Mouse (Mus musculus) midbrain, embryonic 15.5 days (tissue): ENCODE measurements at regions not wholly inside any gene's neighbourhood (a gene's known extent, or its start where the extent isn't known, plus 50 kb on each side); places are given as distances from the start of the nearest gene placed in this dataset.

Experiments
- ATAC-seq: fragments of 200-750 bp; cut with Nextera tagmentation; replicated peaks from 2 replicates; pipeline ENCODE4 v1.8.0; 2017; ENCODE audit warnings: moderate TSS enrichment
- H3K27ac ChIP-seq: fragments of 300-500 bp; sonication (generic); 2 replicates; pipeline ENCODE4 v1.5.1; 2015; ENCODE audit warnings: mild to moderate bottlenecking, inconsistent platforms
- H3K27me3 ChIP-seq: fragments of 300-500 bp; sonication (generic); replicated peaks from 2 replicates; pipeline ENCODE4 v1.6.1; 2015; ENCODE audit warnings: inconsistent platforms
- H3K36me3 ChIP-seq: fragments of 300-500 bp; sonication (generic); replicated peaks from 2 replicates; pipeline ENCODE4 v1.6.1; 2015; ENCODE audit warnings: inconsistent platforms
- H3K4me1 ChIP-seq: fragments of 300-500 bp; sonication (generic); 2 replicates; pipeline ENCODE4 v1.6.1; 2015; ENCODE audit warnings: inconsistent platforms
- H3K4me2 ChIP-seq: fragments of 300-500 bp; sonication (generic); 2 replicates; pipeline ENCODE4 v1.6.1; 2015; ENCODE audit warnings: inconsistent platforms, mild to moderate bottlenecking, moderate library complexity
- H3K4me3 ChIP-seq: fragments of 300-500 bp; sonication (generic); 2 replicates; pipeline ENCODE4 v1.5.1; 2015; ENCODE audit warnings: mild to moderate bottlenecking, inconsistent platforms
- H3K9ac ChIP-seq: fragments of 300-500 bp; sonication (generic); 2 replicates; pipeline ENCODE4 v1.6.1; 2015; ENCODE audit warnings: mild to moderate bottlenecking, inconsistent platforms
- H3K9me3 ChIP-seq: fragments of 300-500 bp; sonication (generic); 2 replicates; pipeline ENCODE4 v1.6.1; 2016; ENCODE audit warnings: inconsistent platforms
- WGBS: fragments of 180-500 bp; shearing (Covaris S2); methylation state at CpG from one replicate; pipeline ENCODE4 v1.1.7; 2015; ENCODE audit warnings: mixed read lengths; 5-methylcytosine and 5-hydroxymethylcytosine counted together

DNA sequence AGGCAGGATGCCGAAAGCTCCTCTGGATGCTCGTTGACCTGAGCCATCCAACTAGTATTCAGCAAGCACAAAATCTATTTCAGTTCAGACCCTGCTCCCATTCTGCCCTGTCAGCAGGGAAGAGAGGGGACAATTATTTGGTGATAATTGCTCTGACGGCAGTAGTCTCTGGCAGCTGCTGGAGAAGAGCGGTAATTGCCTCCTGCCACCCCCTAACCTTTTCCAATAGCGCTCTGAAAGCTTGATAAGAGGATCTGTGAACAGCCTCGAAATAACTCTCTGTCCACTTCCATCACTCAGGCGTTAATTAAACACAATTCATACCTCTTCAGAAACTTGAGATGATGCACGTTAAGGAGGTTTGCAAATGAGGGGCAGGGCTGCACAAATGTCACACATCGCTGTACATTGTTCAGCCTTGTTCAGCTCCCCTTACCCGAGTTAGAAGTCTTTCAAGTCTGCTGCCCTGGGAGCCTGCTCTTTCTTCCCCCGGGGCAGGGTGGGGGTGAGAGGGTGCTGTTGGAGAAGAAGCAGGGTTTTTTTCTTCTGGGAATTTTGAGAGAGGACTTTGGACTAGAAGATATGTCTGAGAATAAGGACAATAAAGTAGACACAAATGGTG lies 182.2 kb upstream of the Map3k1 start:
- H3K4me2 ChIP-seq, result no peak overlapping the region
- 0 out of 2 replicates have a peak overlapping the region, but pooled peaks have one; percentile 37 for H3K27ac ChIP-seq
- H3K4me1 ChIP-seq, result peaks cover 7% of the 10 kb centered on the region; the same call in 1 of the 2 replicates
- H3K4me3 ChIP-seq, result no peak overlapping the region
- H3K9ac ChIP-seq, result no peak overlapping the region
- 17% methylated on average over 11 of the region's 11 CpGs for WGBS
- H3K27me3 ChIP-seq, result no peaks in the 10 kb centered on the region
- no peaks in the 10 kb centered on the region for H3K9me3 ChIP-seq
- no peaks in the 10 kb centered on the region for H3K36me3 ChIP-seq
- peak; percentile 65; the same call in 1 of the 2 replicates for ATAC-seq

GRCm38 (mm10) chr13:111992075-111992847 lies 183.5 kb upstream of the Map3k1 start:
- no peak for ATAC-seq
- no peak overlapping the region for H3K27ac ChIP-seq
- no peak overlapping the region for H3K4me3 ChIP-seq
- WGBS, result 79% methylated on average over 9 of the region's 9 CpGs
- H3K9me3 ChIP-seq, result no peaks in the 10 kb centered on the region
- H3K36me3 ChIP-seq, result no peaks in the 10 kb centered on the region
- H3K4me1 ChIP-seq, result peaks cover 16% of the 10 kb centered on the region
- H3K27me3 ChIP-seq, result no peaks in the 10 kb centered on the region
- H3K4me2 ChIP-seq, result no peak overlapping the region
- no peak overlapping the region for H3K9ac ChIP-seq

DNA sequence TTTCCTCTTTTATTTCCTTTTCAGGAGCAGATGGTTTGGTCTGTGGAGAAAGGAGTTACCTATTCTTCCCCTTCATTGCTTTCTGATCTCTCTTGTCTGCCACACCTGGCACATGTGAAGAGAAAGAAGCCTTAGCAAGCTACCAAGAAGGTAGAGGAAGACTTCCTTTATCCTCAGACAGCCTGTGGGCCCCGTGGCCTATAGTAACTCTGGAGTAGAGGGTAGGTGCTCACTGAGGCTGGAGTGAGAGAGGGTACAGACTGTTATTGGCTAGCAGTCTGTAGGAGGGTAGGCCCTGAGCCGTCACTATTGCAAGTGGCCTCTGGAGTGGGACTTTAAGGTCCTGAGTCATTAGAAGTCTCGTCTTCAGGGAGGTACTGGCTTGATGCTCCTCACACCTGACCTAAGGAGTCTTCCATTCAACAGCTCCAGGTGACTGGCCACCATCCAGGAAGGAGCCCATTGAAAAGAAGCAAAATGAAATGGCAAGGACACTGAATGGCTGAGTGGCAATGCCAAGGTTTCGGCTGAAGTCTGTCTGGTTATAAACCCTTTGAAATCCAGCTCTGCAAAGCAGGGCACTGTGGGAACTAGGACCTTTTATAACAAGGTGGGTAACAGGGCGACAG lies 186.2 kb upstream of the Map3k1 start:
- WGBS, result 88% methylated on average over 5 of the region's 5 CpGs
- no peak overlapping the region for H3K4me2 ChIP-seq
- no peaks in the 10 kb centered on the region for H3K27me3 ChIP-seq
- H3K4me3 ChIP-seq, result no peak overlapping the region
- no peaks in the 10 kb centered on the region for H3K9me3 ChIP-seq
- no peak for ATAC-seq
- no peaks in the 10 kb centered on the region for H3K36me3 ChIP-seq
- H3K27ac ChIP-seq, result no peak overlapping the region
- peaks cover 16% of the 10 kb centered on the region for H3K4me1 ChIP-seq
- H3K9ac ChIP-seq, result no peak overlapping the region

GRCm38 (mm10) chr13:111995716-111996115 lies 186.9 kb upstream of the Map3k1 start:
- no peak overlapping the region for H3K4me2 ChIP-seq
- H3K27ac ChIP-seq, result no peak overlapping the region
- peaks cover 20% of the 10 kb centered on the region for H3K4me1 ChIP-seq
- 82% methylated on average over 6 of the region's 6 CpGs for WGBS
- no peak for ATAC-seq
- no peaks in the 10 kb centered on the region for H3K9me3 ChIP-seq
- H3K4me3 ChIP-seq, result no peak overlapping the region
- H3K27me3 ChIP-seq, result no peaks in the 10 kb centered on the region
- H3K9ac ChIP-seq, result no peak overlapping the region
- no peaks in the 10 kb centered on the region for H3K36me3 ChIP-seq

- ATAC-seq, result peak; percentile 43
- H3K4me2 ChIP-seq, result no peak overlapping the region
- no peak overlapping the region for H3K27ac ChIP-seq
- H3K4me1 ChIP-seq, result peaks cover 21% of the 10 kb centered on the region
- 53% methylated on average over 11 of the region's 11 CpGs for WGBS
- no peaks in the 10 kb centered on the region for H3K36me3 ChIP-seq
- H3K9me3 ChIP-seq, result no peaks in the 10 kb centered on the region
- H3K4me3 ChIP-seq, result no peak overlapping the region
- H3K27me3 ChIP-seq, result no peaks in the 10 kb centered on the region
- H3K9ac ChIP-seq, result no peak overlapping the region
Observed at GRCm38 (mm10) chr13:111996910-111997309, 188.1 kb upstream of the Map3k1 start.

DNA sequence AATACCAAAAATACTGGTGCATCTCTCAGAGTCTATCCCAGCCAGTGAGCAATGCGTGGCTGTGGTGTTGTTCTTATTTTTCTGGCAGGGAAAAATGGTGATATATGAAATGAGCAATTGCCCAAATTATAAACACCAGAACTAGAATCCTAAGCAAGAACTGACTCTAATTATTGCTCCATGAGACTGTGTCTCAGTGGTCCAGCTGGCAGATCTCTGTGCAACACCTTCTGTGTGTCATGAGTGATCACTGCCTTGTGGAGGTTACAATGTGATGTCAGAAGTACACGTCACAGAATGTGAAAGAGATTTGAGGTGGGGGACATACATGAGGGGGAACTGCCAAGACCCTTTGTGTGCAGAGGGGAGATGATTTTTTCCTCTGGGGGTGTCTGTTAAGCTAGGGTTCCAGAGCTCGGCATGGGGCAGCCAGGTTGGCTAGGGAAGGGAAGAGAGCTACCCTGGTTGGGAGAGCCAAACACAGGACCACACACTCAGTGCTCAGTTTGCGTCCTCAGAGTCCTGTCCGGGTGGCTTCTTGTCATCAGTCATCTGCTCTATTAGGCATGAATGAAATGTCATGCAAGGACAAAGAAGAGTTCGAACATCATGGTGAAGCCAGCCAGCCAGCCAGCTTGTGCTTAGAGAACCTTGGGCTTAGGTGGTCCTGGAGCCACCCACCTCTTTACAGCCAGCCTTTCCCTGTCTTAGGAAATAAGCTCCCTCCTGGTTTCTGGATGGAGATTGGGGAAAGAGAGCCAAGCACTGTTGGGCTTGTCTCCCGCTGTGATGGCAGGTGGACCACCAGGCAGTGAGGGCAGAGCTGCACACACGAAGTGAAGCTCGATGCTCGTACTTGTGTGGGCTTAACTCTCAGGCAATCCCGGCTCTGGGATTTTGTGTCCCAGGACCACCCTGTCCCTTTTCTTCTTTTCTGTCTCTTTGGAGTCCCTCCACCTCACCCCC lies 189.5 kb upstream of the Map3k1 start:
- ATAC-seq, result no peak
- Histone ChIP-seq H3K36me3 (no peaks in the 10 kb centered on the region), H3K9ac (no peak overlapping the region), H3K27ac (no peak overlapping the region), H3K4me3 (no peak overlapping the region), H3K4me1 (peaks cover 27% of the 10 kb centered on the region), H3K4me2 (no peak overlapping the region), H3K27me3 (no peaks in the 10 kb centered on the region), H3K9me3 (no peaks in the 10 kb centered on the region)
- 77% methylated on average over 11 of the region's 11 CpGs for WGBS

- H3K9me3 ChIP-seq, result no peaks in the 10 kb centered on the region
- peaks cover 27% of the 10 kb centered on the region for H3K4me1 ChIP-seq
- H3K27ac ChIP-seq, result no peak overlapping the region
- H3K4me3 ChIP-seq, result no peak overlapping the region
- WGBS, result 90% methylated on average over 6 of the region's 6 CpGs
- no peaks in the 10 kb centered on the region for H3K27me3 ChIP-seq
- no peak overlapping the region for H3K9ac ChIP-seq
- no peaks in the 10 kb centered on the region for H3K36me3 ChIP-seq
- H3K4me2 ChIP-seq, result no peak overlapping the region
- no peak for ATAC-seq
Observed at GRCm38 (mm10) chr13:111999647-112000292, 191.0 kb upstream of the Map3k1 start.

- H3K27me3 ChIP-seq, result no peaks in the 10 kb centered on the region
- H3K9ac ChIP-seq, result no peak overlapping the region
- no peak overlapping the region for H3K27ac ChIP-seq
- no peak for ATAC-seq
- 43% methylated on average over 6 of the region's 6 CpGs for WGBS
- H3K9me3 ChIP-seq, result no peaks in the 10 kb centered on the region
- no peak overlapping the region for H3K4me2 ChIP-seq
- no peaks in the 10 kb centered on the region for H3K36me3 ChIP-seq
- peaks cover 27% of the 10 kb centered on the region for H3K4me1 ChIP-seq
- H3K4me3 ChIP-seq, result no peak overlapping the region
Observed at GRCm38 (mm10) chr13:112000293-112000665, 191.5 kb upstream of the Map3k1 start.

DNA sequence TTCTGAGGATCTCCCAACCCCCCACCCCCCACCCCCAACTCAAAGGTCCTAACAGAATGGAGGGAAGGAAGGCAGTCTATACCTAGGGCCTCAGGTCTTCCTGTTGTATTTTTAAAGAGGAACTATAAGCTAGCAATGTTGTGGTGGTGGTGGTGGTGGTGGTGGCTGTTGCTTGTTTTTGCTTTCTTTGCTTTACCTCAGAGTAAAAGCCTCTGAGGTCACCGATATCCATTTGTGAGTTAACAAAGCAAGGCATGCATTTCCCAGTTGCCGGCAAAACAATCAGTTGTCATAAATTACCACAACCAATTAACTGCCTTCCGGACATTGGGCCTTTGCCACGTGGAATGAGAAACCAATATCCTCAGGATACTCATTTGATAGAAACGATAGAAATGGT lies 191.9 kb upstream of the Map3k1 start:
- Histone ChIP-seq H3K4me2 (no peak overlapping the region), H3K36me3 (no peaks in the 10 kb centered on the region), H3K9ac (no peak overlapping the region), H3K27me3 (no peaks in the 10 kb centered on the region), H3K9me3 (no peaks in the 10 kb centered on the region), H3K4me1 (peaks cover 27% of the 10 kb centered on the region), H3K27ac (no peak overlapping the region), H3K4me3 (no peak overlapping the region)
- no peak for ATAC-seq
- WGBS, result 45% methylated on average over 5 of the region's 5 CpGs

DNA sequence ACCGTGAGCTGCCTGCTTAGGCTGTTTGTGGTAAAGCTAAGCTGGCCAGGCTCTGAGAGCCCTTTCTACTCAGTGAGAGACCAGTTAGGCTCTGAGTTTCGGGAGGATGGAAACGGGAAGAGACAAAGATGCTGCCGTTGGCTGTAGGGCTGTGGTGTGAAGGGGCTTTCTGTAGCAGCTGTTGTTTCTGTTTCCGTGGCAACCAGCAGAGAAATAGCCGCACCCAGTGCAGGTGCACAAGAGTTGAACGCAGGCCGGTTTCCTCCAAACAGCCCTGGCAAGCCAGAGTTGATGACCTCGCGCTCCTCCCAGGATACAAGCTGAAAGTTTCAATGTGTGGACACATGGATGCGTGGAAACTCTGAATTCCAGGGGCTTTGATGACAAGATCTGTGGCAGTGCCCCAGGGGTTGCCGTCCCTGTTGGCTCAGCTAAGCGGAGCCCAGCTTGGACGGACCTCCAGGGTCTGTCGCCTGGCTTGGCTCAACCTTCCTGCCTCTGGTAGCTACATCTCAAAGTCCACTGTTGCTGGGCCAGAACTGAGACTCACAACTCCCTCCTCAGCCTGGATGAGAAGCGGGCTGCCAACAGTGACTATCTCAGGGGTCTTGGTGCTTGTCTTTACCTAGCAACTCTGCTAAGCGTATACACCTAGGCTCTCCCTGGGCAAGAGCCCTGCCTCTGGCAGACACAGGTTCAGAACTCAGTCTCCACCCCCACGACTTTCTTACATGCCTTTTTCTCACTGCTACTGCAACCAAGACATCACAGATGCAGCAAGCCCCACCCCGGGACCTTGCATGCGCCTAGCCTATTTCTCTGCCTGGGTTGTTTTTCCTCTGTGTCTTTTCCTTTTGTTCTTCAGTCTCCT lies 192.6 kb upstream of the Map3k1 start:
- Histone ChIP-seq H3K4me3 (no peak overlapping the region), H3K9me3 (no peaks in the 10 kb centered on the region), H3K27ac (no peak overlapping the region), H3K4me2 (no peak overlapping the region), H3K4me1 (peaks cover 23% of the 10 kb centered on the region), H3K27me3 (no peaks in the 10 kb centered on the region), H3K36me3 (no peaks in the 10 kb centered on the region), H3K9ac (no peak overlapping the region)
- ATAC-seq, result peak; percentile 60
- 40% methylated on average over 20 of the region's 20 CpGs for WGBS
